Mouse (Mus musculus) ES-E14 (cell line): ENCODE data around the gene Wbp11. TPM values are rescaled to one million over a fixed set of nuclear protein-coding genes. Genes with fewer than 3 reads are reported as not detected.

Experiments
- DNase-seq: peaks from one replicate; pipeline ENCODE4 v3.0.0-alpha.2; 2013; ENCODE audit warnings: low read depth, low spot score
- H3K27ac ChIP-seq: 2 replicates; pipeline ENCODE4 v1.5.1; 2012; ENCODE audit warnings: low read depth, mild to moderate bottlenecking, low read length, moderate library complexity, mixed read lengths; ENCODE audit not compliant: poor library complexity, insufficient read depth, severe bottlenecking
- H3K36me3 ChIP-seq: 2 replicates; pipeline ENCODE4 v1.6.1; 2012; ENCODE audit warnings: mild to moderate bottlenecking, low read length, moderate library complexity, mixed read lengths; ENCODE audit not compliant: control insufficient read depth, poor library complexity, insufficient read depth, severe bottlenecking
- H3K4me1 ChIP-seq, 2 experiments: fragments of 150-350 bp in 1 of 2; sonication (generic) in 1 of 2; 2 replicates each; pipeline ENCODE4 v1.6.1; 2012; ENCODE audit warnings: low read length in 2 of 2, mild to moderate bottlenecking in 1 of 2, mixed read lengths in 1 of 2; ENCODE audit not compliant: control insufficient read depth in 2 of 2, insufficient read depth in 2 of 2, poor library complexity in 1 of 2
- H3K4me3 ChIP-seq, 2 experiments: fragments of 150-350 bp in 1 of 2; sonication (generic) in 1 of 2; 2 replicates each; pipeline ENCODE4 v1.5.1; 2012; ENCODE audit warnings: low read length in 2 of 2, low read depth in 1 of 2, mild to moderate bottlenecking in 1 of 2, mixed read lengths in 1 of 2; ENCODE audit not compliant: insufficient read depth in 1 of 2, poor library complexity in 1 of 2, severe bottlenecking in 1 of 2
- H3K9ac ChIP-seq: 2 replicates; pipeline ENCODE4 v1.6.1; 2012; ENCODE audit warnings: low read depth, mild to moderate bottlenecking, low read length, mixed read lengths; ENCODE audit not compliant: poor library complexity, insufficient read depth, severe bottlenecking
- H3K9me3 ChIP-seq: fragments of 150-350 bp; sonication (generic); 2 replicates; pipeline ENCODE4 v1.6.1; 2012; ENCODE audit warnings: low read depth, mild to moderate bottlenecking, low read length; ENCODE audit not compliant: control insufficient read depth, insufficient read depth
- CHD2 ChIP-seq: IDR thresholded peaks from 2 replicates; pipeline ENCODE4 v1.6.1; 2014; ENCODE audit warnings: mild to moderate bottlenecking, low read depth, low read length, inconsistent platforms
- HCFC1 ChIP-seq: IDR thresholded peaks from 2 replicates; pipeline ENCODE4 v1.6.1; 2012; ENCODE audit warnings: low read length, inconsistent platforms, borderline replicate concordance; ENCODE audit not compliant: insufficient read depth
- MAFK ChIP-seq: IDR thresholded peaks from 2 replicates; pipeline ENCODE4 v1.6.1; 2014; ENCODE audit warnings: mild to moderate bottlenecking, low read depth, low read length, inconsistent platforms; ENCODE audit not compliant: insufficient read depth
- ZC3H11A ChIP-seq: IDR thresholded peaks from 2 replicates; pipeline ENCODE4 v1.6.1; 2012; ENCODE audit warnings: low read depth, mild to moderate bottlenecking, inconsistent platforms, low read length, borderline replicate concordance
- ZNF384 ChIP-seq: IDR thresholded peaks from 2 replicates; pipeline ENCODE4 v1.6.1; 2012; ENCODE audit warnings: low read depth, low read length, inconsistent platforms
- in situ Hi-C, 2 experiments: fragments of 600-800 bp; cut with MboI; formaldehyde crosslinking; loops; one replicate each; pipeline ENCODE4 v1.15.1; 2025; ENCODE audit warnings: low sequenced_read_pairs in 2 of 2, inconsistent platforms in 1 of 2; ENCODE audit not compliant: unreplicated experiment in 2 of 2
- total RNA-seq: library from RNA; depleted of rRNA; stranded (reverse); fragments of 300-350 nt; gene quantifications from 2 replicates; pipeline ENCODE4 v1.2.3, GENCODE M21; 2012

The Wbp11 gene
- total RNA-seq, 1 experiment = 41.7 TPM

GRCm38 (mm10) chr6:136857186-136857872 lies 29.3 kb upstream of the Wbp11 start, which contains the start of gene Art4:
Art4 (minus strand) TSS chr6:136857733.
- Histone ChIP-seq H3K4me3 (peak within 1 kb of the TSS in 1 of 2 experiments; percentile 15; a peak in 2 of 4 replicates), H3K36me3 (no peaks in the 10 kb centered on the region), H3K27ac (no peak within 1 kb of the TSS), H3K9ac (no peak within 1 kb of the TSS), H3K9me3 (no peaks in the 10 kb centered on the region), H3K4me1 (no peaks in the 10 kb centered on the region; a peak in 1 of 4 replicates)
- TF ChIP-seq CHD2 (no peak), ZC3H11A (no peak), HCFC1 (no peak), ZNF384 (no peak), MAFK (no peak)
- in situ Hi-C loops = no loop called here
- DNase-seq = no peak

- TF ChIP-seq ZNF384 (no peak), ZC3H11A (no peak), CHD2 (no peak), HCFC1 (no peak), MAFK (no peak)
- in situ Hi-C loops = no loop called here
- no peaks in the 10 kb centered on the region for H3K9me3 ChIP-seq
- H3K4me1 ChIP-seq = no peaks in the 10 kb centered on the region; a peak in 1 of 4 replicates
- DNase-seq = no peak
- no peak overlapping the region for H3K9ac ChIP-seq
- no peak overlapping the region for H3K27ac ChIP-seq
- no peaks in the 10 kb centered on the region for H3K36me3 ChIP-seq
- H3K4me3 ChIP-seq = no peak overlapping the region
These were observed 28.1 kb upstream of the Wbp11 start for GRCm38 (mm10) chr6:136856071-136856636.

GRCm38 (mm10) chr6:136855183-136855582 lies 27.1 kb upstream of the Wbp11 start:
- no peak for DNase-seq
- H3K27ac ChIP-seq = no peak overlapping the region
- in situ Hi-C loops = no loop called here
- no peaks in the 10 kb centered on the region for H3K36me3 ChIP-seq
- H3K9ac ChIP-seq = no peak overlapping the region
- TF ChIP-seq ZC3H11A = no peak
- no peak for TF ChIP-seq MAFK
- no peak for TF ChIP-seq ZNF384
- TF ChIP-seq CHD2 = no peak
- TF ChIP-seq HCFC1 = no peak
- no peaks in the 10 kb centered on the region for H3K9me3 ChIP-seq
- H3K4me3 ChIP-seq = no peak overlapping the region
- no peaks in the 10 kb centered on the region; a peak in 1 of 4 replicates for H3K4me1 ChIP-seq

- Histone ChIP-seq H3K4me3 (no peak overlapping the region), H3K27ac (no peak overlapping the region), H3K4me1 (no peaks in the 10 kb centered on the region; a peak in 1 of 4 replicates), H3K36me3 (no peaks in the 10 kb centered on the region), H3K9me3 (no peaks in the 10 kb centered on the region), H3K9ac (no peak overlapping the region)
- DNase-seq = no peak
- TF ChIP-seq ZNF384 = no peak
- TF ChIP-seq HCFC1 = no peak
- TF ChIP-seq ZC3H11A = no peak
- no peak for TF ChIP-seq MAFK
- no peak for TF ChIP-seq CHD2
- in situ Hi-C loops = no loop called here
These were observed 26.3 kb upstream of the Wbp11 start for GRCm38 (mm10) chr6:136854361-136854781.
